In the genomic region with DNA sequence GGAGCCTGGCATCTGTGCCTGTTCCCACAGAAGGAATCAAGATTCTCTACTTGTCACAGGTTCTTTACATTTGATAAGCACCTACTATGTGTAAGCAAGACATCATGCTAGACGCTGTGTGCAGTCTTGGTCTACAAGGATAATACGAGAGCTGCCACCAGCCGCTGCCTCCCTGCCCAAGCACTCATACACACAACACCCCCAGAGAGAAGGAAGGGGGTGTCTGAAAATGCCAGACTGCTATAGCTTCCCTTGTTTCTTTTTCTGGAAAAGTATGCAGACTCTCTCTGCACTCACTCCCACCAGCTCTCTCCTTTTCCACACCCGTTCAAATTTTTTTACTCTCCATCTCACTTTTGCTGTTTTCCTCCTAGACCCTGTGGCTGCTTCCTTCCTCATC, we compare ENCODE assay signal across 10 mouse cellular contexts. TPM values are rescaled to one million over a fixed set of nuclear protein-coding genes. Genes with fewer than 3 reads are reported as not detected.
A peak's percentile ranks its signal among the peaks of the same experiment; 100 is the strongest.
DNase-seq lines count a peak whose midpoint lies in the region; ATAC-seq lines count a peak whose summit lies in the region.
"Had no signal": no experiment of that assay in that cellular context is flagged by ENCODE, and none has a peak within 500 bp of the region (broad histone marks: within the 10 kb centered on the region; RNA-seq: fewer than 3 reads in every experiment).

No protein-coding gene starts in this region.

- DNase-seq in frontal cortex, adult 2 months (ENCODE audit: extremely low spot score in 1 of 2, low spot score in 1 of 2): peak; percentile 79
- no peak for DNase-seq in frontal cortex, postnatal 14 days (ENCODE audit: low spot score in 2 of 2)
- no peak for DNase-seq in embryonic facial prominence, embryonic 10.5 days (ENCODE audit: low spot score)
- no peak for DNase-seq in thymus, postnatal 36 days
- no peak for DNase-seq in lung, postnatal 36 days
- DNase-seq in thymus, postnatal 0 days (ENCODE audit: low spot score): no peak

- WGBS in embryonic facial prominence, embryonic 10.5 days: 63% methylated on average over 4 of the region's 4 CpGs
- 23% methylated on average over 4 of the region's 4 CpGs for WGBS in hindbrain, embryonic 16.5 days
- WGBS in neural tube, embryonic 15.5 days: 14% methylated on average over 4 of the region's 4 CpGs

- ATAC-seq in hindbrain, embryonic 16.5 days: peak; percentile 13
- ATAC-seq in neural tube, embryonic 15.5 days (ENCODE audit: low FRiP score): peak; percentile 43

- H3K36me3 ChIP-seq in embryonic facial prominence, embryonic 10.5 days (replicated peaks): no peaks in the 10 kb centered on the region
- H3K36me3 ChIP-seq in hindbrain, embryonic 16.5 days (ENCODE audit: control insufficient read depth, insufficient read depth, low read length): no peaks in the 10 kb centered on the region; the same call in 1 of the 2 replicates
- peaks cover 15% of the 10 kb centered on the region; the same call in 1 of the 2 replicates for H3K36me3 ChIP-seq in neural tube, embryonic 15.5 days
- H3K36me3 ChIP-seq: heart, embryonic 12.5 days; kidney, embryonic 15.5 days had no signal

- peaks cover 39% of the 10 kb centered on the region for H3K27me3 ChIP-seq in embryonic facial prominence, embryonic 10.5 days (replicated peaks; ENCODE audit: low read depth, poor library complexity, severe bottlenecking)
- H3K27me3 ChIP-seq in hindbrain, embryonic 16.5 days (replicated peaks; ENCODE audit: control insufficient read depth, insufficient read depth, low read length): no peaks in the 10 kb centered on the region
- H3K27me3 ChIP-seq in neural tube, embryonic 15.5 days (replicated peaks): no peaks in the 10 kb centered on the region

- peak overlapping the region; percentile 87 for H3K4me2 ChIP-seq in hindbrain, embryonic 16.5 days (ENCODE audit: low read length)
- H3K4me2 ChIP-seq in neural tube, embryonic 15.5 days: peak overlapping the region; percentile 78

- 0 out of 2 replicates have a peak overlapping the region, but pooled peaks have one; percentile 73 for H3K27ac ChIP-seq in embryonic facial prominence, embryonic 10.5 days (replicated peaks)
- H3K27ac ChIP-seq in hindbrain, embryonic 16.5 days (ENCODE audit: low read depth, low read length): peak overlapping the region; percentile 90
- H3K27ac ChIP-seq in neural tube, embryonic 15.5 days (replicated peaks): peak overlapping the region; percentile 88
- H3K27ac ChIP-seq: kidney, embryonic 15.5 days had no signal

- peak overlapping the region; percentile 55 for H3K4me3 ChIP-seq in embryonic facial prominence, embryonic 10.5 days
- H3K4me3 ChIP-seq in hindbrain, embryonic 16.5 days (ENCODE audit: low read length): peak overlapping the region; percentile 67
- peak overlapping the region; percentile 63 for H3K4me3 ChIP-seq in neural tube, embryonic 15.5 days (replicated peaks)
- H3K4me3 ChIP-seq: heart, embryonic 12.5 days; kidney, embryonic 15.5 days had no signal

- H3K9me3 ChIP-seq in embryonic facial prominence, embryonic 10.5 days: no peaks in the 10 kb centered on the region
- H3K9me3 ChIP-seq in hindbrain, embryonic 16.5 days (ENCODE audit: control insufficient read depth, low read length): no peaks in the 10 kb centered on the region
- H3K9me3 ChIP-seq in neural tube, embryonic 15.5 days (replicated peaks): no peaks in the 10 kb centered on the region
- H3K9me3 ChIP-seq: heart, embryonic 12.5 days; kidney, embryonic 15.5 days had no signal

- H3K9ac ChIP-seq in hindbrain, embryonic 16.5 days (ENCODE audit: low read depth, low read length): peak overlapping the region; percentile 90
- H3K9ac ChIP-seq in neural tube, embryonic 15.5 days (replicated peaks): peak overlapping the region; percentile 84
- H3K9ac ChIP-seq: heart, embryonic 12.5 days; kidney, embryonic 15.5 days had no signal

- H3K4me1 ChIP-seq in embryonic facial prominence, embryonic 10.5 days: peaks cover 54% of the 10 kb centered on the region
- H3K4me1 ChIP-seq in hindbrain, embryonic 16.5 days (ENCODE audit: control insufficient read depth, insufficient read depth, low read depth, low read length): peaks cover 45% of the 10 kb centered on the region
- peaks cover 54% of the 10 kb centered on the region for H3K4me1 ChIP-seq in neural tube, embryonic 15.5 days

RNA-seq across cellular contexts. Expression of a gene that starts 0.7 kb away (rescaled TPM):
- 410 and 454 TPM in 2 replicates for polyA plus RNA-seq in frontal cortex, adult 2 months (2012; rRNA removed)
- 25.4 and 28.7 TPM in 2 replicates for polyA plus RNA-seq in embryonic facial prominence, embryonic 10.5 days (2016; fragmentation: Nextera tagmentation; extraction: Ambion mirVana)
- polyA plus RNA-seq in hindbrain, embryonic 16.5 days (2015; fragmentation: Nextera tagmentation; extraction: Ambion mirVana): 184 and 191 TPM in 2 replicates
- polyA plus RNA-seq in neural tube, embryonic 15.5 days (2015; fragmentation: Nextera tagmentation; extraction: Ambion mirVana): 157 and 210 TPM in 2 replicates
- polyA plus RNA-seq in thymus, postnatal 0 days (2015; fragmentation: Nextera tagmentation; extraction: Ambion mirVana): 0.39 and 0.74 TPM in 2 replicates

RNA-seq across cellular contexts. Expression of a gene that starts 2.7 kb away (rescaled TPM):
- 3.5 and 4.6 TPM in 2 replicates for polyA plus RNA-seq in frontal cortex, adult 2 months (2012; rRNA removed)
- polyA plus RNA-seq in embryonic facial prominence, embryonic 10.5 days (2016; fragmentation: Nextera tagmentation; extraction: Ambion mirVana): 1.8 and 3.2 TPM in 2 replicates
- polyA plus RNA-seq in hindbrain, embryonic 16.5 days (2015; fragmentation: Nextera tagmentation; extraction: Ambion mirVana): 14.0 and 17.8 TPM in 2 replicates
- 14.1 and 16.1 TPM in 2 replicates for polyA plus RNA-seq in neural tube, embryonic 15.5 days (2015; fragmentation: Nextera tagmentation; extraction: Ambion mirVana)
- polyA plus RNA-seq in thymus, postnatal 0 days (2015; fragmentation: Nextera tagmentation; extraction: Ambion mirVana): 6.2 and 6.6 TPM in 2 replicates

RNA-seq across cellular contexts. Expression of a gene that starts 33.7 kb away (rescaled TPM):
- 0.19 and 0.28 TPM in 2 replicates for polyA plus RNA-seq in frontal cortex, adult 2 months (2012; rRNA removed)
- 0.56 and 0.60 TPM in 2 replicates for polyA plus RNA-seq in embryonic facial prominence, embryonic 10.5 days (2016; fragmentation: Nextera tagmentation; extraction: Ambion mirVana)
- polyA plus RNA-seq in hindbrain, embryonic 16.5 days (2015; fragmentation: Nextera tagmentation; extraction: Ambion mirVana): 0.90 and 1.7 TPM in 2 replicates
- polyA plus RNA-seq in neural tube, embryonic 15.5 days (2015; fragmentation: Nextera tagmentation; extraction: Ambion mirVana): 0.78 and 0.97 TPM in 2 replicates
- 0.37 and 0.95 TPM in 2 replicates for polyA plus RNA-seq in thymus, postnatal 0 days (2015; fragmentation: Nextera tagmentation; extraction: Ambion mirVana)

RNA-seq across cellular contexts. Expression of a gene that starts 34.3 kb away (rescaled TPM):
- 49.4 and 52.5 TPM in 2 replicates for polyA plus RNA-seq in frontal cortex, adult 2 months (2012; rRNA removed)
- 68.5 and 71.4 TPM in 2 replicates for polyA plus RNA-seq in embryonic facial prominence, embryonic 10.5 days (2016; fragmentation: Nextera tagmentation; extraction: Ambion mirVana)
- polyA plus RNA-seq in hindbrain, embryonic 16.5 days (2015; fragmentation: Nextera tagmentation; extraction: Ambion mirVana): 63.7 and 64.5 TPM in 2 replicates
- 61.8 and 63.3 TPM in 2 replicates for polyA plus RNA-seq in neural tube, embryonic 15.5 days (2015; fragmentation: Nextera tagmentation; extraction: Ambion mirVana)
- polyA plus RNA-seq in thymus, postnatal 0 days (2015; fragmentation: Nextera tagmentation; extraction: Ambion mirVana): 63.5 and 73.6 TPM in 2 replicates

Comparison
In these comparisons a context has a peak if more than half of its experiments do, and no peak if none do; other contexts are left out.
1. DNase-seq: peak in frontal cortex, adult 2 months (2 of 2); none in frontal cortex, postnatal 14 days (0 of 2), embryonic facial prominence, embryonic 10.5 days (single experiment), thymus, postnatal 36 days (0 of 2), lung, postnatal 36 days (single experiment) and thymus, postnatal 0 days (single experiment).
2. RNA of a gene that starts 0.7 kb away (polyA plus RNA-seq): 410 to 454 TPM in frontal cortex, adult 2 months, 157 to 210 TPM in neural tube, embryonic 15.5 days, 184 to 191 TPM in hindbrain, embryonic 16.5 days and 25.4 to 28.7 TPM in embryonic facial prominence, embryonic 10.5 days; 0.39 to 0.74 TPM in thymus, postnatal 0 days; every median in the first group is over 10 times any median in the second.
3. Peak in every context shown above with its lines, with median percentiles within 50 percentile points of each other: H3K27ac ChIP-seq and H3K4me3 ChIP-seq.